Mouse (Mus musculus) heart, postnatal 36 days (tissue): ENCODE results near the gene D6Wsu163e. TPM values are rescaled to one million over a fixed set of nuclear protein-coding genes. Genes with fewer than 3 reads are reported as not detected.

Source experiments
- DNase-seq, 2 experiments: peaks; one replicate each; pipeline ENCODE4 v3.0.0; 2021 to 2022
- intact Hi-C: fragments of 180-260 bp; cut with DNase I; formaldehyde crosslinking; loops from one replicate; pipeline ENCODE4 v1.15.1; 2025
- total RNA-seq, 2 experiments: library from RNA; stranded (reverse); gene quantifications; 2 replicates each; pipeline ENCODE4 v1.2.3; 2021

Gene D6Wsu163e
- total RNA-seq, 2 experiments from 2014 or later: 11.2 to 13.5 TPM

GRCm38 (mm10) chr6:126996399-126996798, 56.6 kb downstream of the D6Wsu163e start:
- DNase-seq: no peak
- intact Hi-C loops: no loop called here

DNA sequence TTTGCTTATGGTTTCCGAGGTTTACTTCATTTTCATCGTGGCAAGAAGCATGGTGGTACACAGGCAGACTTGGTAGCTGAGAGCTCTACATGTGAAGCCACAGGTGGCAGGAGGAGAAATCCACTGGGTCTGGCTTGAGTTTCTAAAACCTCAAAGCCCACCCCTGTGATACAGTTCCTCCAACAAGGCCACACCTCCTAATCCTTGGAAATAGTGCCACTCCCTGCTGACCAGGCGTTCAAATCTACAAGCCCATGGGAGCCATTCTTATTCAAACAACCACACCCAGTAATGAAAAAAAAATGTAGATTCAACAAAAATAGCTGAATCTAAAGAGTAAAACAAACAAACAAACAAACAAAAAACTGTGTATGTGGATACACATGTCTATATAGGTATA, 65.9 kb downstream of the D6Wsu163e start:
- intact Hi-C loops: no loop called here
- no peak for DNase-seq

- intact Hi-C loops: no loop called here
- DNase-seq: peak in 1 of 2 experiments; percentile 25
Observed at GRCm38 (mm10) chr6:127006551-127006950, 66.8 kb downstream of the D6Wsu163e start.

DNA sequence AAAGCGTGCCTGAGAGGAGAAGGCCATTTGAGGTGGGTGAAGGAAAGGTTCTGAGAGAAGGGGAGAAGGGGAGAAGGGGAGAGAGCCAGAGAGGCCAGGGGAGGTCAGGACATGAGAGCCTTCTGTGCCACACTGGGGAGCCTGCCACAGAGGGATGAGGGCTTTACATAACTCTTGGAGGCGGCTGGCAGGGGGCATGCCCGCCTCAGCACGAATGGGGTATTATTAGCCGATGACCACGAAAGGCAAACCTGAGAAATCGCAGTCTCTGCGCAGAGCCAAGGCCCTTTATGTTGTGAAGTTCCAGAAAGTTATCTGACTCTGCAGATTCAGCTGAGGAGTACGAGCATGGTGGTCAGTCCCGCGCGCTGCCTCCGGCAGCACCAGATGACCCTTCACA, 70.3 kb downstream of the D6Wsu163e start:
- DNase-seq: no peak
- intact Hi-C loops: no loop called here

DNA sequence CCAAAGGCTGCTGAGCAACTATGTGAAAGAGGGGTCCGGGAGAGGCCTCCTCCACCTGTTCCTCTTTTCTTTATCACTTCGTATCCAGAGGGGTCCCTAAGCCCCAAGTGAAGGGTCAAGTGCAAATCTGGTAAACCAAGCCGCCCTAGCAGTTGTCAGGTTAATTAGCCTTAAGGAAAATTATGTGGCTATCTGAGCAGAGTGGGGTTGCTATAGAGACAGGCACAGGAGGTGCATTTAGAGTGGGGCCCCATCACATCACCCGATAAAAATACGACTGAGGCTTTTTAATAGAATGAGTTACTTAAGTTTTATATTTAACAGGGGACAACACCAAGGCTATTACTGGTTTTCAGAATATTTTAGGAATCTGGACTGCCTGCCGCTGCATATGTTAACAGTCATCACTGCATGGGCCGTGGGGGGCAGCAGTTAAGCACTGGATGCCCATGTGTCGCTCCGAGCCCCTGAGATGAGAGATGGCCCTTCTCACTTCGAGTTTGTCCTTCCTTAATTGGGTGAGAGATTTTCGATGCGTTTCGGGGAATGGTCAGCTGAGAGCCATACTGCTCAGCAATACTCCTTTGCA, 72.3 kb downstream of the D6Wsu163e start:
- no peak for DNase-seq
- intact Hi-C loops: no loop called here

GRCm38 (mm10) chr6:127014906-127015770, 75.4 kb downstream of the D6Wsu163e start, which contains the start of gene Fgf6:
TSS of gene Fgf6 (plus strand) at chr6:127015586.
- no peak for DNase-seq
- intact Hi-C loops: no loop called here

GRCm38 (mm10) chr6:127019254-127019653, 79.5 kb downstream of the D6Wsu163e start:
- intact Hi-C loops: no loop called here
- DNase-seq: no peak

GRCm38 (mm10) chr6:127020431-127020830, 80.7 kb downstream of the D6Wsu163e start:
- intact Hi-C loops: no loop called here
- DNase-seq: no peak

DNA sequence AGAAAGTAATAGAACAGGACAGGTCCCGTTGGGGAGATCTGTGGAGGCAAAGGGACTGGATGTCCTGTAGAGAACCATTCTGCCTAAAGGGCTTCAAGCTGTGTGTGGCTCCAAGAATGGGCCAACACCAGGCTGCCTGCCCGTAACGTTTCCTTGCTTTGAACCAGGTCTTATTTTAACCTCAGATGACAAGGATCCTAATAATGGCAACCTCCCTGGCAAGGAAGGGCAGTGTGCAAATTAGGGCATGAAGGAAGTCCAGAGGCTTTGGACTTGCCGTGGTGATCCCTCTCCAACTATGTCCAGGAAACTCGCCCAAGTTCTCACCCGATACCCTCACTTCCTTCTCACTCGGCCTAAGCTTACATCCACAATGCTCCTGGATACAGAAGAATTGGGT, 85.1 kb downstream of the D6Wsu163e start:
- peak in 1 of 2 experiments; percentile 14 for DNase-seq
- intact Hi-C loops: no loop called here

Other genes starting within 250 kb of the D6Wsu163e start
- 1 to 10 TPM; 1.2 to 1.3 TPM for gene Kcna6, start 199.3 kb upstream of the D6Wsu163e start, total RNA-seq
- gene Ndufa9, start 90.8 kb upstream of the D6Wsu163e start, total RNA-seq: 100 to 1,000 TPM; 749 to 793 TPM
- not detected for gene Akap3, start 86.9 kb upstream of the D6Wsu163e start, total RNA-seq
- not detected for gene Dyrk4, start 18.1 kb upstream of the D6Wsu163e start, total RNA-seq
- gene Rad51ap1, start 375 bp upstream of the D6Wsu163e start, total RNA-seq: 1 to 10 TPM; 1.3 to 1.7 TPM
- under 1 TPM; 0.22 to 0.81 TPM for gene Fgf6, start 75.6 kb downstream of the D6Wsu163e start, total RNA-seq
- under 1 TPM in 1 of 2 experiments, not detected in 1; 0.14 TPM for gene Fgf23, start 132.9 kb downstream of the D6Wsu163e start, total RNA-seq
- 10 to 100 TPM; 45.8 to 48.8 TPM for gene Tigar, start 169.6 kb downstream of the D6Wsu163e start, total RNA-seq
- 100 to 1,000 TPM; 107 to 138 TPM for gene Ccnd2, start 212.2 kb downstream of the D6Wsu163e start, total RNA-seq